In genomic region chr11:115084595-115084994, GRCm38 (mm10) we compare ENCODE assay signal across 22 mouse cellular contexts. TPM values are rescaled to one million over a fixed set of nuclear protein-coding genes. Genes with fewer than 3 reads are reported as not detected.
DNase-seq lines count a peak whose midpoint lies in the region; ATAC-seq and TF ChIP-seq lines count a peak whose summit lies in the region.
"Had no signal": no experiment of that assay in that cellular context is flagged by ENCODE, and none has a peak within 500 bp of the region (broad histone marks: within the 10 kb centered on the region; RNA-seq: fewer than 3 reads in every experiment).

No protein-coding gene starts in this region.

- TF ChIP-seq EP300 in stomach, postnatal 0 days (optimal IDR thresholded peaks at IDR 0.05): no peak

- H3K4me2 ChIP-seq in hindbrain, postnatal 0 days (ENCODE audit: low read depth, low read length): no peak overlapping the region
- no peak overlapping the region for H3K4me2 ChIP-seq in hindbrain, embryonic 11.5 days (replicated peaks; ENCODE audit: low read depth, low read length)
- no peak overlapping the region for H3K4me2 ChIP-seq in midbrain, embryonic 16.5 days (ENCODE audit: low read length)
- H3K4me2 ChIP-seq in stomach, postnatal 0 days (replicated peaks; ENCODE audit: low read depth): no peak overlapping the region
- H3K4me2 ChIP-seq: heart, embryonic 12.5 days had no signal

- no peak overlapping the region for H3K9ac ChIP-seq in hindbrain, postnatal 0 days (replicated peaks; ENCODE audit: low read length)
- no peak overlapping the region for H3K9ac ChIP-seq in hindbrain, embryonic 11.5 days (ENCODE audit: low read depth, low read length)
- H3K9ac ChIP-seq in midbrain, embryonic 16.5 days (ENCODE audit: low read depth, low read length): no peak overlapping the region
- no peak overlapping the region for H3K9ac ChIP-seq in stomach, postnatal 0 days (ENCODE audit: low read length)
- H3K9ac ChIP-seq: heart, embryonic 12.5 days had no signal

- ATAC-seq in hindbrain, postnatal 0 days: 0 out of 2 replicates have a peak, but pooled peaks have one; percentile 27
- no peak for ATAC-seq in hindbrain, embryonic 11.5 days (ENCODE audit: low FRiP score)
- 0 out of 2 replicates have a peak, but pooled peaks have one; percentile 28 for ATAC-seq in midbrain, embryonic 16.5 days
- no peak for ATAC-seq in stomach, postnatal 0 days (ENCODE audit: low FRiP score, low TSS enrichment)

- no peak overlapping the region for H3K27ac ChIP-seq in hindbrain, postnatal 0 days
- no peak overlapping the region for H3K27ac ChIP-seq in hindbrain, embryonic 11.5 days (ENCODE audit: low read depth, low read length)
- no peak overlapping the region for H3K27ac ChIP-seq in midbrain, embryonic 16.5 days (ENCODE audit: low read length)
- no peak overlapping the region for H3K27ac ChIP-seq in stomach, postnatal 0 days (replicated peaks)

- peak; percentile 53 for DNase-seq in cerebellum, adult 11-12 months
- DNase-seq in cerebellum, adult 8-10 months: no peak
- peak; percentile 25 for DNase-seq in hindbrain, postnatal 0 days (ENCODE audit: low spot score)
- DNase-seq in hindbrain, embryonic 11.5 days (ENCODE audit: low spot score): no peak
- DNase-seq in cerebellum, postnatal 10 days: peak; percentile 21 to 28
- DNase-seq in gastrocnemius, postnatal 10 days: no peak
- DNase-seq in stomach, postnatal 0 days (ENCODE audit: low spot score): no peak
- DNase-seq: adrenal gland, postnatal 25 days; gastrocnemius, postnatal 36 days; heart, postnatal 4 days; kidney, adult 18-20 months; kidney, postnatal 25 days; liver; lung, adult 18-20 months; lung, postnatal 36 days; right cerebral cortex, adult 18-20 months had no signal

- no peaks in the 10 kb centered on the region for H3K36me3 ChIP-seq in hindbrain, postnatal 0 days (ENCODE audit: insufficient read depth, low read length)
- no peaks in the 10 kb centered on the region for H3K36me3 ChIP-seq in hindbrain, embryonic 11.5 days (ENCODE audit: control insufficient read depth, insufficient read depth, low read length)
- no peaks in the 10 kb centered on the region for H3K36me3 ChIP-seq in midbrain, embryonic 16.5 days (ENCODE audit: control insufficient read depth, insufficient read depth, low read length)
- H3K36me3 ChIP-seq in stomach, postnatal 0 days (ENCODE audit: control insufficient read depth, insufficient read depth, low read length): no peaks in the 10 kb centered on the region
- H3K36me3 ChIP-seq: heart, embryonic 12.5 days had no signal

- no peak overlapping the region for H3K4me3 ChIP-seq in hindbrain, postnatal 0 days (ENCODE audit: low read length)
- H3K4me3 ChIP-seq in hindbrain, embryonic 11.5 days (ENCODE audit: low read depth, low read length): no peak overlapping the region
- H3K4me3 ChIP-seq in midbrain, embryonic 16.5 days (ENCODE audit: low read depth, low read length): no peak overlapping the region
- H3K4me3 ChIP-seq in stomach, postnatal 0 days (ENCODE audit: low read depth, low read length): no peak overlapping the region
- H3K4me3 ChIP-seq: heart, embryonic 12.5 days had no signal

- no peaks in the 10 kb centered on the region; the same call in 1 of the 2 replicates for H3K27me3 ChIP-seq in hindbrain, postnatal 0 days (ENCODE audit: insufficient read depth, low read length)
- H3K27me3 ChIP-seq in hindbrain, embryonic 11.5 days (ENCODE audit: control insufficient read depth, insufficient read depth, low read length): no peaks in the 10 kb centered on the region; the same call in 1 of the 2 replicates
- H3K27me3 ChIP-seq in midbrain, embryonic 16.5 days (ENCODE audit: control insufficient read depth, insufficient read depth, low read depth, low read length): no peaks in the 10 kb centered on the region
- H3K27me3 ChIP-seq in stomach, postnatal 0 days (ENCODE audit: control insufficient read depth, insufficient read depth, low read length): no peaks in the 10 kb centered on the region

- 14% methylated on average over 12 of the region's 12 CpGs for WGBS in hindbrain, postnatal 0 days
- 28% methylated on average over 12 of the region's 12 CpGs for WGBS in hindbrain, embryonic 11.5 days
- 25% methylated on average over 12 of the region's 12 CpGs for WGBS in midbrain, embryonic 16.5 days
- 43% methylated on average over 12 of the region's 12 CpGs for WGBS in stomach, postnatal 0 days

- H3K9me3 ChIP-seq in hindbrain, postnatal 0 days (ENCODE audit: low read length): no peaks in the 10 kb centered on the region
- no peaks in the 10 kb centered on the region for H3K9me3 ChIP-seq in hindbrain, embryonic 11.5 days (ENCODE audit: control insufficient read depth, low read length)
- no peaks in the 10 kb centered on the region for H3K9me3 ChIP-seq in midbrain, embryonic 16.5 days (replicated peaks; ENCODE audit: control insufficient read depth, low read length, poor library complexity, severe bottlenecking)
- no peaks in the 10 kb centered on the region for H3K9me3 ChIP-seq in stomach, postnatal 0 days (ENCODE audit: control insufficient read depth, low read length)
- H3K9me3 ChIP-seq: heart, embryonic 12.5 days had no signal

- TF ChIP-seq CTCF in hindbrain, postnatal 0 days (IDR thresholded peaks at IDR 0.05; ENCODE audit: low read depth): no peak
- TF ChIP-seq CTCF in stomach, postnatal 0 days (IDR thresholded peaks at IDR 0.05; ENCODE audit: low read depth): no peak

- H3K4me1 ChIP-seq in hindbrain, postnatal 0 days (ENCODE audit: insufficient read depth, low read length): 0 out of 2 replicates have a peak, but pooled peaks cover 5% of the 10 kb centered on the region
- H3K4me1 ChIP-seq in hindbrain, embryonic 11.5 days (replicated peaks; ENCODE audit: control insufficient read depth, insufficient read depth, low read length): peaks cover 3% of the 10 kb centered on the region
- peaks cover 5% of the 10 kb centered on the region; the same call in 1 of the 2 replicates for H3K4me1 ChIP-seq in midbrain, embryonic 16.5 days (ENCODE audit: control insufficient read depth, insufficient read depth, low read length)
- no peaks in the 10 kb centered on the region for H3K4me1 ChIP-seq in stomach, postnatal 0 days (replicated peaks; ENCODE audit: control insufficient read depth, insufficient read depth)
- H3K4me1 ChIP-seq: heart, embryonic 12.5 days had no signal

RNA-seq across cellular contexts. Expression of gene Rab37, which starts 6.6 kb away (rescaled TPM):
- total RNA-seq in hindbrain, postnatal 0 days (2014; rRNA removed): 1.2 TPM in 2 replicates
- 1.2 and 1.3 TPM in 2 replicates for polyA plus RNA-seq in hindbrain, postnatal 0 days (2015; fragmentation: Nextera tagmentation; extraction: Ambion mirVana)
- 0.42 and 0.85 TPM in 2 replicates for polyA plus RNA-seq in hindbrain, embryonic 11.5 days (2014; fragmentation: Nextera tagmentation; extraction: Ambion mirVana)
- 1.0 TPM in 2 replicates for polyA plus RNA-seq in midbrain, embryonic 16.5 days (2015; fragmentation: Nextera tagmentation; extraction: Ambion mirVana)
- under 1 TPM; 0.21 to 0.77 TPM for total RNA-seq in gastrocnemius, postnatal 10 days (2021)
- polyA plus RNA-seq in stomach, postnatal 0 days (2015; fragmentation: Nextera tagmentation; extraction: Ambion mirVana): 1.7 TPM in 2 replicates
- polyA plus RNA-seq: testis, adult 2 months had no signal

RNA-seq across cellular contexts. Expression of gene Cd300e, which starts 22.6 kb away (rescaled TPM):
- total RNA-seq in hindbrain, postnatal 0 days (2014; rRNA removed): not detected in 2 replicates
- polyA plus RNA-seq in hindbrain, postnatal 0 days (2015; fragmentation: Nextera tagmentation; extraction: Ambion mirVana): 0.09 and 0.14 TPM in 2 replicates
- polyA plus RNA-seq in hindbrain, embryonic 11.5 days (2014; fragmentation: Nextera tagmentation; extraction: Ambion mirVana): not detected in 2 replicates
- 0.11 TPM in 1 of 2 replicates, not detected in the other for polyA plus RNA-seq in midbrain, embryonic 16.5 days (2015; fragmentation: Nextera tagmentation; extraction: Ambion mirVana)
- total RNA-seq in gastrocnemius, postnatal 10 days (2021): not detected
- 0.07 TPM in 1 of 2 replicates, not detected in the other for polyA plus RNA-seq in stomach, postnatal 0 days (2015; fragmentation: Nextera tagmentation; extraction: Ambion mirVana)
- total RNA-seq: gastrocnemius, postnatal 36 days; layer of hippocampus, postnatal 14 days; left cerebral cortex, postnatal 25 days had no signal
- polyA plus RNA-seq: heart, embryonic 12.5 days; neural tube, embryonic 14.5 days; testis, adult 2 months had no signal

RNA-seq across cellular contexts. Expression of gene Cd300ld3, which starts 36.4 kb away (rescaled TPM):
- not detected in 2 replicates for total RNA-seq in hindbrain, postnatal 0 days (2014; rRNA removed)
- polyA plus RNA-seq in hindbrain, postnatal 0 days (2015; fragmentation: Nextera tagmentation; extraction: Ambion mirVana): not detected in 2 replicates
- not detected in 2 replicates for polyA plus RNA-seq in hindbrain, embryonic 11.5 days (2014; fragmentation: Nextera tagmentation; extraction: Ambion mirVana)
- polyA plus RNA-seq in midbrain, embryonic 16.5 days (2015; fragmentation: Nextera tagmentation; extraction: Ambion mirVana): not detected in 2 replicates
- 1 to 10 TPM; 2.4 to 3.7 TPM for total RNA-seq in gastrocnemius, postnatal 10 days (2021)
- polyA plus RNA-seq in stomach, postnatal 0 days (2015; fragmentation: Nextera tagmentation; extraction: Ambion mirVana): not detected in 2 replicates
- total RNA-seq: layer of hippocampus, postnatal 14 days had no signal
- polyA plus RNA-seq: heart, embryonic 12.5 days; neural tube, embryonic 14.5 days had no signal

RNA-seq across cellular contexts. Expression of gene Cd300ld5, which starts 47.0 kb away (rescaled TPM):
- total RNA-seq in hindbrain, postnatal 0 days (2014; rRNA removed): not detected in 2 replicates
- not detected in 2 replicates for polyA plus RNA-seq in hindbrain, postnatal 0 days (2015; fragmentation: Nextera tagmentation; extraction: Ambion mirVana)
- polyA plus RNA-seq in hindbrain, embryonic 11.5 days (2014; fragmentation: Nextera tagmentation; extraction: Ambion mirVana): not detected in 2 replicates
- not detected in 2 replicates for polyA plus RNA-seq in midbrain, embryonic 16.5 days (2015; fragmentation: Nextera tagmentation; extraction: Ambion mirVana)
- total RNA-seq in gastrocnemius, postnatal 10 days (2021): 1 to 10 TPM; 1.4 to 4.7 TPM
- polyA plus RNA-seq in stomach, postnatal 0 days (2015; fragmentation: Nextera tagmentation; extraction: Ambion mirVana): not detected in 2 replicates
- polyA plus RNA-seq: heart, embryonic 12.5 days; neural tube, embryonic 14.5 days had no signal

RNA-seq across cellular contexts. Expression of gene Cd300lf, which starts 49.2 kb away (rescaled TPM):
- total RNA-seq in hindbrain, postnatal 0 days (2014; rRNA removed): not detected in 2 replicates
- 0.23 and 0.37 TPM in 2 replicates for polyA plus RNA-seq in hindbrain, postnatal 0 days (2015; fragmentation: Nextera tagmentation; extraction: Ambion mirVana)
- 0.22 TPM in 1 of 2 replicates, not detected in the other for polyA plus RNA-seq in hindbrain, embryonic 11.5 days (2014; fragmentation: Nextera tagmentation; extraction: Ambion mirVana)
- 0.34 TPM in 1 of 2 replicates, not detected in the other for polyA plus RNA-seq in midbrain, embryonic 16.5 days (2015; fragmentation: Nextera tagmentation; extraction: Ambion mirVana)
- total RNA-seq in gastrocnemius, postnatal 10 days (2021): under 1 TPM in 1 of 2 experiments, not detected in 1; 0.34 TPM
- 0.36 and 0.47 TPM in 2 replicates for polyA plus RNA-seq in stomach, postnatal 0 days (2015; fragmentation: Nextera tagmentation; extraction: Ambion mirVana)
- total RNA-seq: gastrocnemius, postnatal 36 days had no signal

Comparison
In these comparisons a context has a peak if more than half of its experiments do, and no peak if none do; other contexts are left out.
1. DNase-seq: peak in cerebellum, adult 11-12 months (single experiment), hindbrain, postnatal 0 days (single experiment) and cerebellum, postnatal 10 days (2 of 2); none in cerebellum, adult 8-10 months (single experiment), hindbrain, embryonic 11.5 days (single experiment), gastrocnemius, postnatal 10 days (single experiment) and stomach, postnatal 0 days (single experiment).
2. ATAC-seq: peak in hindbrain, postnatal 0 days (single experiment) and midbrain, embryonic 16.5 days (single experiment); none in hindbrain, embryonic 11.5 days (single experiment) and stomach, postnatal 0 days (single experiment).